Mouse (Mus musculus) neural tube, embryonic 13.5 days (tissue): ENCODE results near the gene Odf3. TPM values are rescaled to one million over a fixed set of nuclear protein-coding genes. Genes with fewer than 3 reads are reported as not detected.
A peak's percentile ranks its signal among the peaks of the same experiment; 100 is the strongest.

Experiments
- ATAC-seq: fragments of 200-750 bp; cut with Nextera tagmentation; 2 replicates; pipeline ENCODE4 v1.8.0; 2017; ENCODE audit warnings: low read depth, mild to moderate bottlenecking, moderate TSS enrichment, moderate library complexity
- H3K27ac ChIP-seq: fragments of 300-500 bp; sonication (generic); replicated peaks from 2 replicates; pipeline ENCODE4 v1.5.1; 2015; ENCODE audit warnings: moderate library complexity, mild to moderate bottlenecking, inconsistent platforms
- H3K27me3 ChIP-seq: fragments of 300-500 bp; sonication (generic); 2 replicates; pipeline ENCODE4 v1.6.1; 2015; ENCODE audit warnings: mild to moderate bottlenecking, inconsistent platforms
- H3K36me3 ChIP-seq: fragments of 300-500 bp; sonication (generic); 2 replicates; pipeline ENCODE4 v1.6.1; 2015; ENCODE audit warnings: mild to moderate bottlenecking, inconsistent platforms
- H3K4me1 ChIP-seq: fragments of 300-500 bp; sonication (generic); replicated peaks from 2 replicates; pipeline ENCODE4 v1.6.1; 2015; ENCODE audit warnings: inconsistent platforms
- H3K4me2 ChIP-seq: fragments of 300-500 bp; sonication (generic); 2 replicates; pipeline ENCODE4 v1.6.1; 2015; ENCODE audit warnings: inconsistent platforms, mild to moderate bottlenecking, moderate library complexity
- H3K4me3 ChIP-seq: fragments of 300-500 bp; sonication (generic); 2 replicates; pipeline ENCODE4 v1.5.1; 2015; ENCODE audit warnings: mild to moderate bottlenecking, inconsistent platforms
- H3K9ac ChIP-seq: fragments of 300-500 bp; sonication (generic); 2 replicates; pipeline ENCODE4 v1.6.1; 2015; ENCODE audit warnings: moderate library complexity, mild to moderate bottlenecking, inconsistent platforms
- H3K9me3 ChIP-seq: fragments of 300-500 bp; sonication (generic); 2 replicates; pipeline ENCODE4 v1.6.1; 2016; ENCODE audit warnings: inconsistent platforms
- WGBS: fragments of 180-500 bp; shearing (Covaris S2); methylation state at CpG from one replicate; pipeline ENCODE4 v1.1.7; 2015; 5-methylcytosine and 5-hydroxymethylcytosine counted together
- polyA plus RNA-seq: library from polyadenylated mRNA; unstranded; fragments of >200 nt; fragmentation: Nextera tagmentation; extraction: Ambion mirVana; gene quantifications from 2 replicates; pipeline ENCODE4 v1.2.1, GENCODE M21; 2015

The Odf3 gene
- polyA plus RNA-seq, 1 experiment from 2014 or later = not detected

GRCm38 (mm10) chr7:140831447-140831846, 16.2 kb upstream of the Odf3 start:
- Histone ChIP-seq H3K4me1 (no peaks in the 10 kb centered on the region), H3K9ac (no peak overlapping the region), H3K27me3 (no peaks in the 10 kb centered on the region), H3K4me2 (no peak overlapping the region), H3K4me3 (no peak overlapping the region), H3K27ac (no peak overlapping the region), H3K36me3 (no peaks in the 10 kb centered on the region), H3K9me3 (no peaks in the 10 kb centered on the region)
- WGBS = 73% methylated on average over 6 of the region's 6 CpGs
- no peak for ATAC-seq

GRCm38 (mm10) chr7:140833341-140833740, 14.3 kb upstream of the Odf3 start:
- H3K9me3 ChIP-seq = no peaks in the 10 kb centered on the region
- 85% methylated on average over 4 of the region's 4 CpGs for WGBS

GRCm38 (mm10) chr7:140834968-140835757, 12.4 kb upstream of the Odf3 start, which contains the start of gene Urah:
Gene Urah (plus strand): TSS chr7:140835018.
- no peak for ATAC-seq
- WGBS = 49% methylated on average over 20 of the region's 20 CpGs
- H3K36me3 ChIP-seq = no peaks in the 10 kb centered on the region

More at GRCm38 (mm10) chr7:140833341-140833740, 14.3 kb upstream of the Odf3 start:
- no peaks in the 10 kb centered on the region for H3K36me3 ChIP-seq
- H3K4me2 ChIP-seq = no peak overlapping the region
- no peaks in the 10 kb centered on the region for H3K4me1 ChIP-seq
- H3K4me3 ChIP-seq = no peak overlapping the region
- no peak overlapping the region for H3K9ac ChIP-seq
- no peaks in the 10 kb centered on the region for H3K27me3 ChIP-seq
- ATAC-seq = no peak
- H3K27ac ChIP-seq = no peak overlapping the region

GRCm38 (mm10) chr7:140835758-140836087, 11.9 kb upstream of the Odf3 start:
- Histone ChIP-seq H3K4me2 (no peak overlapping the region), H3K4me3 (no peak overlapping the region), H3K9me3 (no peaks in the 10 kb centered on the region), H3K9ac (no peak overlapping the region), H3K27ac (no peak overlapping the region), H3K36me3 (no peaks in the 10 kb centered on the region), H3K27me3 (peaks cover 12% of the 10 kb centered on the region), H3K4me1 (no peaks in the 10 kb centered on the region)
- no peak for ATAC-seq
- 92% methylated on average over 2 of the region's 2 CpGs for WGBS

More at GRCm38 (mm10) chr7:140834968-140835757, 12.4 kb upstream of the Odf3 start, which contains the start of gene Urah:
- Histone ChIP-seq H3K9ac (no peak within 1 kb of the TSS), H3K27me3 (0 out of 2 replicates have a peak, but pooled peaks cover 7% of the 10 kb centered on the region), H3K4me1 (no peaks in the 10 kb centered on the region), H3K9me3 (no peaks in the 10 kb centered on the region), H3K27ac (no peak within 1 kb of the TSS), H3K4me3 (no peak within 1 kb of the TSS), H3K4me2 (no peak within 1 kb of the TSS)

- H3K9me3 ChIP-seq = no peaks in the 10 kb centered on the region
- no peak for ATAC-seq
- no peaks in the 10 kb centered on the region for H3K4me1 ChIP-seq
- H3K27ac ChIP-seq = no peak overlapping the region
- no peak overlapping the region for H3K4me3 ChIP-seq
- WGBS = 89% methylated on average over 9 of the region's 9 CpGs
- peaks cover 18% of the 10 kb centered on the region for H3K27me3 ChIP-seq
- H3K9ac ChIP-seq = no peak overlapping the region
- H3K36me3 ChIP-seq = no peaks in the 10 kb centered on the region
- no peak overlapping the region for H3K4me2 ChIP-seq
Measured at GRCm38 (mm10) chr7:140836243-140837115, 11.1 kb upstream of the Odf3 start.

- Histone ChIP-seq H3K27ac (no peak overlapping the region), H3K27me3 (peaks cover 36% of the 10 kb centered on the region), H3K9ac (no peak overlapping the region), H3K4me2 (no peak overlapping the region), H3K9me3 (no peaks in the 10 kb centered on the region), H3K4me1 (no peaks in the 10 kb centered on the region), H3K36me3 (no peaks in the 10 kb centered on the region), H3K4me3 (no peak overlapping the region)
- no peak for ATAC-seq
- WGBS = 69% methylated on average over 5 of the region's 5 CpGs
Measured at GRCm38 (mm10) chr7:140839556-140839955, 8.0 kb upstream of the Odf3 start.

- Histone ChIP-seq H3K9me3 (no peaks in the 10 kb centered on the region), H3K27ac (no peak overlapping the region), H3K4me3 (no peak overlapping the region), H3K4me2 (no peak overlapping the region), H3K36me3 (no peaks in the 10 kb centered on the region), H3K9ac (no peak overlapping the region), H3K4me1 (no peaks in the 10 kb centered on the region), H3K27me3 (peaks cover 36% of the 10 kb centered on the region)
- ATAC-seq = no peak
- WGBS = 38% methylated on average over 19 of the region's 19 CpGs
Measured at GRCm38 (mm10) chr7:140840750-140841735, 6.6 kb upstream of the Odf3 start.

- 82% methylated on average over 7 of the region's 7 CpGs for WGBS
- ATAC-seq = no peak
- H3K36me3 ChIP-seq = no peaks in the 10 kb centered on the region
- no peaks in the 10 kb centered on the region for H3K4me1 ChIP-seq
- H3K9me3 ChIP-seq = no peaks in the 10 kb centered on the region
- H3K9ac ChIP-seq = no peak overlapping the region
- H3K4me2 ChIP-seq = no peak overlapping the region
- peaks cover 41% of the 10 kb centered on the region for H3K27me3 ChIP-seq
- H3K27ac ChIP-seq = no peak overlapping the region
- no peak overlapping the region for H3K4me3 ChIP-seq
Measured at GRCm38 (mm10) chr7:140843806-140844205, 3.8 kb upstream of the Odf3 start.

GRCm38 (mm10) chr7:140844905-140845665, 2.5 kb upstream of the Odf3 start, which contains the start of gene Scgb1c1:
Gene Scgb1c1 (plus strand): TSS chr7:140845547.
- peak; percentile 80 for ATAC-seq
- Histone ChIP-seq H3K36me3 (no peaks in the 10 kb centered on the region), H3K27me3 (peaks cover 34% of the 10 kb centered on the region), H3K4me3 (no peak within 1 kb of the TSS), H3K27ac (no peak within 1 kb of the TSS), H3K9me3 (no peaks in the 10 kb centered on the region), H3K4me1 (no peaks in the 10 kb centered on the region), H3K4me2 (no peak within 1 kb of the TSS), H3K9ac (no peak within 1 kb of the TSS)
- 35% methylated on average over 14 of the region's 14 CpGs for WGBS

GRCm38 (mm10) chr7:140845683-140846082, 1.9 kb upstream of the Odf3 start:
- H3K27ac ChIP-seq = no peak overlapping the region
- ATAC-seq = no peak
- H3K4me2 ChIP-seq = no peak overlapping the region
- no peak overlapping the region for H3K4me3 ChIP-seq
- no peak overlapping the region for H3K9ac ChIP-seq
- H3K36me3 ChIP-seq = no peaks in the 10 kb centered on the region; the same call in 1 of the 2 replicates
- H3K9me3 ChIP-seq = no peaks in the 10 kb centered on the region
- WGBS = 70% methylated on average over 4 of the region's 4 CpGs
- H3K27me3 ChIP-seq = peaks cover 29% of the 10 kb centered on the region
- H3K4me1 ChIP-seq = no peaks in the 10 kb centered on the region

- no peaks in the 10 kb centered on the region for H3K4me1 ChIP-seq
- no peak for ATAC-seq
- peaks cover 9% of the 10 kb centered on the region for H3K36me3 ChIP-seq
- peaks cover 22% of the 10 kb centered on the region for H3K27me3 ChIP-seq
- no peak overlapping the region for H3K27ac ChIP-seq
- no peak overlapping the region for H3K9ac ChIP-seq
- no peak overlapping the region for H3K4me3 ChIP-seq
- H3K4me2 ChIP-seq = no peak overlapping the region
- no peaks in the 10 kb centered on the region for H3K9me3 ChIP-seq
- WGBS = 87% methylated on average over 10 of the region's 10 CpGs
Measured at GRCm38 (mm10) chr7:140846676-140847075, 929 bp upstream of the Odf3 start.
